Mouse (Mus musculus) embryo, embryonic 11.5 days (tissue): ENCODE data around the gene Mnt.
A peak's percentile ranks its signal among the peaks of the same experiment; 100 is the strongest.
"Not testable (repeated sequence)": the region's sequence is repeated elsewhere in the genome, so short reads cannot be mapped to it uniquely, and the experiment has no call there.

ENCODE experiments used
- DNase-seq: peaks from one replicate; pipeline ENCODE4 v3.0.0-alpha.2; 2012; ENCODE audit warnings: low read depth, low spot score

The Mnt gene

GRCm38 (mm10) chr11:74830256-74831161 lies at the start of gene Mnt:
TSS of gene Mnt (plus strand) at chr11:74830920.
- DNase-seq: peak; percentile 95

DNA sequence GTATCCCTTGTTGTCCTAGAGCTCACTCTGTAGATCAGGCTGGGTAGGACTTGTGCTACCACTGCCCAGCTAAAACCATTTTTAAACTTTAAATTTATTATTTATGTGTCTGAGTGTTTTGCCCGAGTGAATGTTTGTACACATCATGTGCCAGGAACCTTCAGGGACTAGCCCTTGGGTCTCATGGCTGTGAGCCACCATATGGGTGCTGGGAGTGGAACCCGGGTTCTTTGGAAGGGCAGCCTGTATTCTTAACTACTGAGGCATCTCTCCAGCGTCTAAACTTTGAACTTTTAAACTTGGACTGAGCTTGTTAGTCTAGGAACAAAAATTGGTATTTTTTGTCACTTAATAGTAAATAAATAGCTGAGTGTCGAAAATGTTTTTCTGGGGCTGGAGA lies 37.8 kb upstream of the Mnt start:
- no peak for DNase-seq

DNA sequence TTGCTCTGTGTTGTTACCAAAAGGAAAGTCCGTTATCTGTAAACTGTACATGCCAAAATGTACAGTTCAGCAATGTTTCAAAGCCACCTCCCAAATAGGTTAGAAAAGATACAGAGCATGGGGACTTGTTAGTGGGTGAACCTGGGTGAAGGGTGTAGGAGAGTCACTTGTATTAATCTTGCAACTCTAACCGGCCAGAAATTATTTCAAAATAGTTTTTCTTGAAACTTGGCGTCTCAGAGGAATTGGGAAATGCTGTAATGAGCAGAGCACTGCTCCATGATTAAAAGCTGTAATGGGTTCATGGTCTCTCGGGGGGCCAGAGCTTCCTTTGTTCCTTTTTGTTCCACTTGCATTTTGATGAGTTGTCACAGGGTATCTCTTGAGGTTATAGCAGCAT lies 30.1 kb upstream of the Mnt start:
- no peak for DNase-seq

DNA sequence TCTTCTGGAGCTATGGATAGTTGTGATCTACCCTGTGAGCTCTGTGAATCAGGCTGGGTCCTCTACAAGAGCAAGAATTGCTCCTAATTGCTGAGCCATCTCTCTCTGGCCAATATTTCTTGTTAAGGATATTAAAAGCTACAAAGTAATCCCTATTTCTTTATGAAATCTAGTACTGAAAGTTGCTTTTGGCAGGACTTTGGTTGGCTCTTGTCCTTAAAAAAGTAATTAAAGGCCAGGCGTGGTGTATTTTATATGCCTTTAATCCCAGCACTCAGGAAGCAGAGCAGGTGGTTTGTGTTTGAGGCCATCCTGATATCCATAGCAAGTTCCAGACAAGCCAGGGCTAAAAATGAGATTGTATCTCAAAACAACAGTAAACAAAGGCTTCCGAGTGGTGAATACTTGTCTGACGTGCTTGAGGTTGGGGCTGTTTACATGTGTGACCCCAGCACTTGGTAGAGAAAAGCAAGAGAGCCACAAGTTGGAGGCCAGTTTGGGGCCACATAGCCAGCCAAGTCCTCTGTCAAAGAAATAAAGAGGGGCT lies 26.6 kb upstream of the Mnt start:
- no peak for DNase-seq

DNA sequence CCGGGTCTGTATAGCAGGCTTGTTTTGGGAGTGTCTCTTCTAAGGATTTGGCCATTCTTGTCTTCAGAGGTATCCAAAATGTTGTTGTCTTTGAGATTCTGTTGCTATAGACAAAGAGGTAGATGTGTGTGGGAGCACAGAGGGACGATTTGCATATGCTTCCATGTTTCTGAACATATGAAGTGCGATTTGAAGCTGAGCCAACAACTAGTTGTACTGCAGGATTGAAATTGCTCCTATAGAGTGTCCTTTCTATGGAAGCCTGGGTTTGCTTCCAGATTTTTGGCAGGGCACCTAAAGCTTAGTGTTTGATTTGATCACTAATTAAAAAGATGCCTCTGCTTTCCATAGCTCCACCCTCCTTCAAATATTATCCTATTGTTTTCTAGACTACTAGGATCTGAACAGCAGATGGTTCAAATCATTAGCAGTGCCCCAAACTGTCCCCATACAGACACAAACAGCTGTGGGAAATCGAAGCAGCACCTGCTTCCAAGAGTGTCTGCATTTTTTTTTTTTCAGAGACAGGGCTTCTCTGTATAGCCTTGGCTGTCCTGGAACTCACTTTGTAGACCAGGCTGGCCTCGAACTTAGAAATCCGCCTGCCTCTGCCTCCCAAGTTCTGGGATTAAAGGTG lies 23.4 kb upstream of the Mnt start:
- no peak for DNase-seq

GRCm38 (mm10) chr11:74808251-74808853 lies 22.4 kb upstream of the Mnt start:
- no peak for DNase-seq

DNA sequence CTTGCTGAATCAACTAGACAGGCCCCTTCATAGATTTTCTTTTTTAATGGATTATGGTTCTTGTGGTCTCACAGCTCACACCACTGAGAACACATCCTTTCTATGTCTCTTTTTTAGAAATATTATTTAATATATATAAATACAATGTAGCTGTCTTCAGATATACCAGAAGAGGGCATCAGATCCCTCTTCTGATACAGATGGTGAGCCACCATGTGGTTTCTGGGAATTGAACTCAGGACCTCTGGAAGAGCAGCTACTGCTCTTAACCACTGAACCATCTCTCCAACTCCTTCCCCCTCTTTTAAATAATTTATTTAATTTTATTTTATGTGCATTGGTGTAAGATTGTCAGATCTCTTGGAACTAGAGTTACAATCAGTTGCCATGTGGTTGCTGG lies 20.6 kb upstream of the Mnt start:
- no peak for DNase-seq

DNA sequence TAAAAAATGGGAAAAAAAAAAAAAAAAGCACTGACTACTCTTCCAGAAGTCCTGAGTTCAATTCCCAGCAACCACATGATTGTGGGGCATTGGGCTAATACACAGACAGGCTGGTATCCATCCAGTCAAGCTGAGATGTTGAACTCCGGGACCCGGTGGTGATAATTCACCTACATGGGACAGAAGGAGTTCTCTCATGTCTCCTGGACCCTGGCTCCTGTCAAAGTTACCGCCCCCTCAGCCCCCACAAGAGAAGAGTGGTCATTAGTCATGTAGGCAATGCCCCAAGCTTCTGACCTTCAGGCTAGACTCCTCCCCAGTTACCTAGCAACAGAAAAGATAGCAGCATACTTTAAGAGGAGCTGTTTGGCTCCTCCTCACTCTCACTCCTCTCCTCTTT lies 19.7 kb upstream of the Mnt start:
- DNase-seq: not testable (repeated sequence)

- no peak for DNase-seq
Measured at GRCm38 (mm10) chr11:74811538-74811937, 19.2 kb upstream of the Mnt start.

- DNase-seq: no peak
Measured at GRCm38 (mm10) chr11:74815795-74816194, 14.9 kb upstream of the Mnt start.

DNA sequence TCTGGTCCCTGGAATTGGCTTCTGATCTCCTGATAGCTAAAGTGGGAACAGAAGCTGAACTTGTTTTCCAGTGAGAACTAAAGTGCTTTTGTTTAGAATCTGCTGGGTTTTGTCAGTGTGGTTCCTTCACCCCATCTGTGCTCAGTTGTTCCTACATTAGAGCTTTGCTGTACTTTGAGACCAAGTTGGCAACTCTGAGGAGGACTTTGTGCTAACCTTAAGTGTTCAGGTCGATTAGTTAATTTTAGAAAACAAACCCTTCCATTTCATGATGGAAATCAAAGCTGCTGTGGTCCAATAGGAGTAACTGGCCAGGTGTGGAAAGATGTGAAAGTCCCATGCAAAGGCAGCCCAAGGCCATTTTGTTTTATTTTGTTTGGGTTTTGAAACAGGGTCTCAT lies 9.8 kb upstream of the Mnt start:
- no peak for DNase-seq

GRCm38 (mm10) chr11:74821463-74821862 lies 9.3 kb upstream of the Mnt start:
- DNase-seq: no peak

GRCm38 (mm10) chr11:74822746-74823440 lies 7.8 kb upstream of the Mnt start:
- DNase-seq: no peak

DNA sequence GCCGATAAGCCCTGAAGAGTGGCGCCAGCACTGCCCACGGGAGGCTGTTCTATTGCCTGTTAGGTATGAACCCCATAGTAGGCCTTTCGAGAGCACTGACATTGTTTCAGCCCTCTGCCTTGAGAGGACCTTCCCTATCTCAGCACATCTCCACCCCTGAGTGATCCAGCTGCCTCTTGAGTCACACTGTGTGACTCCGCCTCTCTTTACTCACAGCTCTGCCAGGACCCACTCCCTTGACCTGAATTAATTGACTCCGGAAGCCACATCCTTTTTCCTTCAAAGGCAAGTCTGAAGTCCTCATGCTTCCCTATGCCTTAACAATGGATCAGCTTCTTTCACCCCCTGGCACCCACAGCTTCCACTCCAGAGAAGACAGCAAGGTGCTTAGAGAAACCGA lies 4.6 kb upstream of the Mnt start:
- DNase-seq: no peak

GRCm38 (mm10) chr11:74826702-74827101 lies 4.0 kb upstream of the Mnt start:
- DNase-seq: no peak

DNA sequence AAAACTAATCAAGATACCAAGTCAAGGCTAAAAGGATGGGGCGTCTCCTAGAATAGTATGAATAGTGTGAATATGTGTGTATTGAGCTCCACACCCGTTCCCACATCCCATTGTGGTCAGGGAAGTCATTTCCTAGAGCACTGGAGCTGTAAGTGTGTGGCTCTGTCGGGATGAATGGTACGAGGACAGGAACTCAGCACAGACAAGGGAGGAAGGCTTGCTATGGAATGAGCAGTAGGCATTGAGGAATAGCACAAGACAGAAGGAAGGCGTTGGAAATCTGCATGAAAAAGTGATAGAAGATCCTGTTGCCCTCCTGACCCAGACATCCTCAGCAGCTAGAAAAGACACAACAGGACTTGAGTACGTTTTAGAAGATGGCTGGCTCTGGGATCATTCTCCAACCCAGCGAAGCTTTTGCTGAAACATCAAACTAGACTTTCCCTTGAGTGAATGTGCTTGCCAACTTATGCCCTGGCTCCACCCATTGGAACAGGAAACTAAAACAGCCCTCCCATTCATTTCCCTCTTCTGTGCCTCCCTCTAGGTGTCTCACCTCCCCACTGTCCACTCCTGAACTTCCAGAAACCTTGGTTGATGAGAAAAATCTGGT lies 2.8 kb upstream of the Mnt start:
- DNase-seq: no peak

- no peak for DNase-seq
Measured at GRCm38 (mm10) chr11:74828404-74828931, 2.3 kb upstream of the Mnt start.

GRCm38 (mm10) chr11:74828965-74829550 lies 1.7 kb upstream of the Mnt start:
- DNase-seq: no peak

DNA sequence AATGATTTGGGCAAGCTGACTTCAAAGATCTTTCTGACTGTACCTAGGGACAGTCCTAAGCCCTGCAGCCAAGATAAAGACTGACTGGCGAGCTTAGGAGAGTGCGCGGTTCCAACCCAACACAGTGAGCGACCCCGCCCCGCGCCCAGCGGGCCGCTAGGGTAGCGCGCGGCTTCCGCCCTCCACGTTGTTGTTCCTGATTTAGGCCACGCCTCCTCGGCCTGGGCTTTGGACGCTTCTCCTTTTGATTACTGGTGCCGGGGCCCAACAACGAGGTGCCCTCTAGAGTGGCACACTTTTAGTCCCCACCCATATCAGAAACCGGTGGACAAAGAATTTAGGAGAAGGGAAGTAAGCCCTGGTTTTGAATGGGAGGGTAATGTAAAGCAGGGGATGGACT lies 908 bp upstream of the Mnt start:
- DNase-seq: peak; percentile 76

DNA sequence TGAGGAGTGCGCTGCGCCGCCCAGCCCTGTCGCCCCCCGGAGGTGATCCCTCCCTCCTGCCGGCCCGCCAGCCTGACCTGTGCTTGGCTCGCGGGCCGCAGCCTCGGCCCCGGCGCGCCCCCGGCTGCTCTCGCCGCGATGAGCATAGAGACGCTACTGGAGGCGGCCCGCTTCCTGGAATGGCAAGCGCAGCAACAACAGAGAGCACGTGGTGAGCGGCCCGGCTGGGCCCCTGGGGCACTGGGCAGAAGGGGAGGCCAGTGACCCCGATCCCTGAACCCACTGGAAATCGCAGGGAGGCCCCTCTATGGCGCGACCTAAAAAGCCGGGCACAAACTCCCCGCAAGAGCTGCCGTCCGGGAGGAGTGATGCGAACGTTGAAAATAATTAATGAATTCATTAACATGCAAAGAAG lies 478 bp downstream of the Mnt start:
- DNase-seq: peak; percentile 19
